Mouse (Mus musculus): ENCODE results near the gene Cnot3.

DNA sequence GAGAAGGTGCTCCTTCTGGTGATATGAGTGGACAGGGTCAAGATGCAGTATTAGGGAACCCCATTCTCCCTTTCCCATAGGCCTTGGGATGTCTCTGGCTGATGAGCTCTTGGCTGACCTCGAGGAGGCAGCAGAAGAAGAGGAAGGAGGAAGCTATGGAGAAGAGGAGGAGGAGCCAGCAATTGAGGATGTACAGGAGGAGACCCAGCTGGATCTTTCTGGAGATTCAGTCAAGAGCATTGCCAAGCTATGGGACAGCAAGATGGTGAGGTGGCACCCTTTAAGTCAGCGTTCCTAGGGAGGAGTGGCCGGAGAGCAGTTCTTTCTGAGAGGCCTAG, 14.6 kb upstream of the Cnot3 start:
- TF ChIP-seq POLR2A (IDR thresholded peaks at IDR 0.05; ENCODE audit: insufficient read depth, low read depth, low read length) (no peak), CTCF (IDR thresholded peaks at IDR 0.05) (no peak)

Measured in heart, adult 2 months (tissue).